Mouse (Mus musculus) midbrain, postnatal 0 days (tissue): ENCODE results near the gene Kif1bp. TPM values are rescaled to one million over a fixed set of nuclear protein-coding genes. Genes with fewer than 3 reads are reported as not detected.

Experiments used
- ATAC-seq: fragments of 200-750 bp; cut with Nextera tagmentation; 2 replicates; pipeline ENCODE4 v1.8.0; 2017; ENCODE audit warnings: moderate number of reproducible peaks, mild to moderate bottlenecking, moderate TSS enrichment, moderate library complexity; ENCODE audit not compliant: low FRiP score
- DNase-seq: peaks from one replicate; pipeline ENCODE4 v3.0.0-alpha.2; 2015; ENCODE audit warnings: low spot score
- H3K27ac ChIP-seq: fragments of 300-500 bp; sonication (generic); 2 replicates; pipeline ENCODE4 v1.5.1; 2014; ENCODE audit warnings: low read depth, mild to moderate bottlenecking, low read length, mixed read lengths
- H3K27me3 ChIP-seq: fragments of 300-500 bp; sonication (generic); 2 replicates; pipeline ENCODE4 v1.6.1; 2014; ENCODE audit warnings: low read length, control low read depth, mixed read lengths; ENCODE audit not compliant: insufficient read depth
- H3K36me3 ChIP-seq: fragments of 300-500 bp; sonication (generic); 2 replicates; pipeline ENCODE4 v1.6.1; 2014; ENCODE audit warnings: low read length, control low read depth, mixed read lengths; ENCODE audit not compliant: insufficient read depth
- H3K4me1 ChIP-seq: fragments of 300-500 bp; sonication (generic); 2 replicates; pipeline ENCODE4 v1.6.1; 2014; ENCODE audit warnings: mild to moderate bottlenecking, control low read depth, antibody characterized with exemption, low read length, mixed read lengths; ENCODE audit not compliant: insufficient read depth
- H3K4me2 ChIP-seq: fragments of 300-500 bp; sonication (generic); 2 replicates; pipeline ENCODE4 v1.6.1; 2014; ENCODE audit warnings: low read depth, mild to moderate bottlenecking, low read length, mixed read lengths; ENCODE audit not compliant: poor library complexity, severe bottlenecking
- H3K4me3 ChIP-seq: fragments of 300-500 bp; sonication (generic); 2 replicates; pipeline ENCODE4 v1.5.1; 2014; ENCODE audit warnings: low read depth, mild to moderate bottlenecking, low read length, moderate library complexity
- H3K9ac ChIP-seq: fragments of 300-500 bp; sonication (generic); replicated peaks from 2 replicates; pipeline ENCODE4 v1.6.1; 2014; ENCODE audit warnings: mild to moderate bottlenecking, low read length, moderate library complexity, mixed read lengths; ENCODE audit not compliant: poor library complexity, severe bottlenecking
- H3K9me3 ChIP-seq: fragments of 300-500 bp; sonication (generic); 2 replicates; pipeline ENCODE4 v1.6.1; 2016; ENCODE audit warnings: low read length, control low read depth
- CTCF ChIP-seq: IDR thresholded peaks from 2 replicates; pipeline ENCODE4 v1.5.1; 2016; ENCODE audit warnings: antibody characterized with exemption, mild to moderate bottlenecking
- WGBS: fragments of 180-500 bp; shearing (Covaris S2); extraction: QIAGEN DNeasy Blood & Tissue Kit; methylation state at CpG from one replicate; pipeline ENCODE4 v1.1.7; 2014; 5-methylcytosine and 5-hydroxymethylcytosine counted together
- polyA plus RNA-seq: library from polyadenylated mRNA; unstranded; fragments of >200 nt; fragmentation: Nextera tagmentation; extraction: Ambion mirVana; gene quantifications from 2 replicates; pipeline ENCODE4 v1.2.1, GENCODE M21; 2015
- total RNA-seq: library from RNA; depleted of rRNA; stranded (reverse); fragments of >200 nt; gene quantifications from 2 replicates; pipeline ENCODE4 v1.2.3, GENCODE M21; 2014

The Kif1bp gene
- total and polyA plus RNA-seq, 2 experiments from 2014 or later, result 70.5 to 73.4 TPM

GRCm38 (mm10) chr10:62570126-62570871 is 8.0 kb downstream of the Kif1bp start:
- ATAC-seq, result no peak
- H3K36me3 ChIP-seq, result peaks cover 54% of the 10 kb centered on the region
- DNase-seq, result no peak
- no peak overlapping the region for H3K9ac ChIP-seq
- WGBS, result 97% methylated on average over 7 of the region's 7 CpGs
- H3K27ac ChIP-seq, result no peak overlapping the region
- no peaks in the 10 kb centered on the region for H3K4me1 ChIP-seq
- no peak for TF ChIP-seq CTCF
- H3K27me3 ChIP-seq, result no peaks in the 10 kb centered on the region
- no peak overlapping the region for H3K4me2 ChIP-seq
- H3K9me3 ChIP-seq, result no peaks in the 10 kb centered on the region
- H3K4me3 ChIP-seq, result no peak overlapping the region

DNA sequence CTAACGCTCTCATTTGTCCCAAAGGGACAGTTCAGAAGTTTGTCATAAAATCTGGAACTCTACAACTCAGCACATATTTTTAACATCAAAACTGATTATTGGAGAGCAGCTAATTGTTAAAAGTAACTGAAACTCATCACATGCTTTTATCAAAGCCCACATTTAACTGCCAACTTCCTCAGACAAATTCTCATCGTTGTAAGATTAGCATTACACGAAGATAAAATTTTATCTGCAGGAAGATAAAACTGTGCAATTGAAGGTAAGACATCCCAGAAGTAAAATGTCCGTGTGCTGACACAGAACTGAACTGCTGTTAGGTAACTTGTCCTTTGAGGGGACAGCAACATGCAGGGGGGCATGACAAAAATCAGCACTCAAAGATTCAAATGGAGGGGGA is 9.4 kb downstream of the Kif1bp start:
- WGBS, result 94% methylated on average over 4 of the region's 4 CpGs
- no peak overlapping the region for H3K27ac ChIP-seq
- no peaks in the 10 kb centered on the region for H3K27me3 ChIP-seq
- no peaks in the 10 kb centered on the region for H3K4me1 ChIP-seq
- H3K9me3 ChIP-seq, result no peaks in the 10 kb centered on the region
- ATAC-seq (no peak), DNase-seq (no peak)
- no peak for TF ChIP-seq CTCF
- no peak overlapping the region for H3K9ac ChIP-seq
- no peak overlapping the region for H3K4me2 ChIP-seq
- no peak overlapping the region for H3K4me3 ChIP-seq
- peaks cover 53% of the 10 kb centered on the region for H3K36me3 ChIP-seq

DNA sequence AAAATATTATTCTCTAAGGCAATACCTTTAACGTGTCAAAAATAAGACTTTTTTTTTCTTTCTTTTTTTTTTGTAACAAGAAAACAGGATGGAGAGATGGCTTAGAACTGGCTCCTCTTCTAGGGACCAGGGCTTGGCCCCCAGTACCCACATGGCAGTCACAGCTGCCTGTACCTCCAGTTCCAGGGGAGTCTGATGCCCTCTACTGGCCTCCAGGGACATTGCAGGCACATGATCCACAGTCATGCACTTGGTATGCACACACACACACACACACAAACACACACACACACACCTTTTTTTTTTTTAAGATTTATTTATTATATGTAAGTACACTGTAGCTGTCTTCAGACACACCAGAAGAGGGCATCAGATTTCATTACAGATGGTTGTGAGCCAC is 20.5 kb downstream of the Kif1bp start:
- Histone ChIP-seq H3K4me3 (no peak overlapping the region), H3K4me2 (no peak overlapping the region), H3K36me3 (peaks cover 45% of the 10 kb centered on the region), H3K9me3 (no peaks in the 10 kb centered on the region), H3K27ac (no peak overlapping the region), H3K9ac (no peak overlapping the region), H3K4me1 (no peaks in the 10 kb centered on the region), H3K27me3 (no peaks in the 10 kb centered on the region)
- TF ChIP-seq CTCF, result peak; percentile 57
- ATAC-seq, result no peak
- DNase-seq, result no peak
- WGBS, result 80% methylated on average over 1 of the region's 1 CpGs

DNA sequence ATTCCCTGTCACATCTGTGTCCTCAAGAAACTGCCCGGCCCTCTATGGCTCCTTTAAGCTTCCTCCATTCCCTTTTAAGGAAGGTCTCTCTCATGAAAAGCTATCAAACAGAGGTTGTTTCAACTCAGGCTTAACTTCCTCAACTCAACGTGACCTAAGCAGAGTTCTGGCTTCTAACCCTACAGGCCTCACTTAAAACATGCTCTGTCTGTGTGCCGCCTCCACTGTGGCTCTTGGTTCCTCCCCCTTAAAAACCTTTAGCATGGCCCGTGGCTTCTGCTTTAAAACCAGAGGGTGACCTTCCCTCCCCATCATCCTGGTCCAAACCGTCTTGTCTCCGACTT is 21.7 kb downstream of the Kif1bp start:
- no peaks in the 10 kb centered on the region for H3K27me3 ChIP-seq
- H3K27ac ChIP-seq, result no peak overlapping the region
- no peak for TF ChIP-seq CTCF
- WGBS, result 96% methylated on average over 6 of the region's 6 CpGs
- H3K4me3 ChIP-seq, result no peak overlapping the region
- peaks cover 33% of the 10 kb centered on the region for H3K36me3 ChIP-seq
- H3K9me3 ChIP-seq, result no peaks in the 10 kb centered on the region
- DNase-seq, result no peak
- no peak overlapping the region for H3K4me2 ChIP-seq
- no peak overlapping the region for H3K9ac ChIP-seq
- H3K4me1 ChIP-seq, result no peaks in the 10 kb centered on the region
- no peak for ATAC-seq

DNA sequence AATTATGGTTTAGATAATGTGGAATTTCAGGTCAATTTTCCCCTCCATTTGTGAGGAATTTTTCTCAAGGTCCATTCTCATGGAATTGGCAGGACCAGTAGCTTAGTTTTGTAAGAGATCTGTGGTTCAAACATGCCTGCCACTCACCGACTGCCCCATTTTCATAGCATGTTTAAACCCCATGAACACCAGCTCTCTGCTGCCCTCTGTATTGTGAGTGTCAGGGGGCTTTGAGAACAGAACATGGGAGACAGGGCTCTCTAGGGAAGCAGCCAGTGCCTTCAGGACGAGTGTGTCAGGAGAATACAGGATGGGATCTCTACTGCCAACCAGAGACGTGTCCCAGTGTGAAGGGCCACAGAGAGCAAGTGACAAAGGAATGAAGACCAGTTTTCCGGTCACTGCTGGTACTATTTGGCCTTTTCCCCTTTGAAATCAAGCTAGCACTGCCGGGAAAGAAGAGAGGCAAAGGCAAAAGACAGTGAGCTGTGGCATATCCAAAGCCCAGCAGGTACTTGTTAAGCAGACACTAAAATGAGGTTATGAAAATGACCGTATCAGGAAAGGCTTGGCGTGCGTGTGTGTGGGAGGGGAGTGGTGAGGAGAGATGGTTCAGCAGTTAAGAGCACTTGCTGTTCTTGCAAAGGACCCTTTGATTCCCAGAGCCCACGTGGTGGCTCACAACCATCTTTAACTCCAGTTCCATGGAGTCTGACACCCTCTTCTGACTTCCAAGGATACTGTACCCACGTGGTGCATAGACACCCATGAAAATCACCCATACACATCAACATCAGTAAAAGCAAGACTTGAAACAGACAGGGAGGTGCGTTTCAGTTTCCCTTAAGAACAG is 22.3 kb downstream of the Kif1bp start:
- H3K4me1 ChIP-seq, result no peaks in the 10 kb centered on the region
- H3K27me3 ChIP-seq, result no peaks in the 10 kb centered on the region
- no peak for TF ChIP-seq CTCF
- H3K9ac ChIP-seq, result no peak overlapping the region
- no peak overlapping the region for H3K4me2 ChIP-seq
- WGBS, result 82% methylated on average over 11 of the region's 11 CpGs
- H3K4me3 ChIP-seq, result no peak overlapping the region
- H3K36me3 ChIP-seq, result peaks cover 29% of the 10 kb centered on the region
- no peaks in the 10 kb centered on the region for H3K9me3 ChIP-seq
- DNase-seq, result no peak
- no peak for ATAC-seq
- no peak overlapping the region for H3K27ac ChIP-seq

GRCm38 (mm10) chr10:62553611-62554091 is 24.6 kb downstream of the Kif1bp start:
- H3K27me3 ChIP-seq, result no peaks in the 10 kb centered on the region
- no peaks in the 10 kb centered on the region for H3K9me3 ChIP-seq
- no peak overlapping the region for H3K27ac ChIP-seq
- no peaks in the 10 kb centered on the region for H3K4me1 ChIP-seq
- no peak overlapping the region for H3K4me2 ChIP-seq
- no peak overlapping the region for H3K9ac ChIP-seq
- no peak for ATAC-seq
- TF ChIP-seq CTCF, result no peak
- 83% methylated on average over 12 of the region's 12 CpGs for WGBS
- no peak overlapping the region for H3K4me3 ChIP-seq
- peaks cover 13% of the 10 kb centered on the region for H3K36me3 ChIP-seq
- no peak for DNase-seq
